Mouse (Mus musculus) adrenal gland, postnatal 25 days (tissue): ENCODE measurements around the gene Olfr814. TPM values are rescaled to one million over a fixed set of nuclear protein-coding genes. Genes with fewer than 3 reads are reported as not detected.
"Not testable (repeated sequence)": the region's sequence is repeated elsewhere in the genome, so short reads cannot be mapped to it uniquely, and the experiment has no call there.

Experiments
- DNase-seq: peaks from one replicate; pipeline ENCODE4 v3.0.0; 2021; ENCODE audit warnings: mixed read lengths
- long read RNA-seq: library from polyadenylated mRNA; stranded (forward); transcript quantifications from one replicate; pipeline ENCODE4 v2.0.0, GENCODE M21; 2021
- total RNA-seq: library from RNA; stranded (reverse); gene quantifications from 2 replicates; pipeline ENCODE4 v1.2.3, GENCODE M21; 2021

The Olfr814 gene
- total RNA-seq = not detected in 2 replicates
- long read RNA-seq = 0 reads

DNA sequence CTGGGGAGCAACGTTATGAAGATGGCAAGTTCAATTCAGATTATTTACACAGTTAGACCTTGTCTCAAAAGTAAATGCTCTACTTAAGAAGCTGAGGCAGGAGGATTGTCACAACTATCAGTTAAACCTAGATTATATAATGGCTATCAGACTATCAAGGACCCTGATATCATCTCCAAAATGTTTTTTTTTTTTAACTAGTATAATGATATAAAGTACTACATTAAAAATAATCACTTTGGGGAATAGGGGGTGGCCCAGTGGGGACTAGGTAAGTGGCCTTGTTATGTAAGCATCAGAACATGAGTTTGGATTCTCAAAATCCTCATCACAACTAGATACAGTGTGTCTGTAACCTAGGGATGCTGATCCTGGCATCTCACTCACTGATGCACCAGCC lies at the start of gene Olfr814:
Olfr814 (minus strand) TSS at position 101 of the 400 bp plus-strand sequence.
- not testable (repeated sequence) for DNase-seq

DNA sequence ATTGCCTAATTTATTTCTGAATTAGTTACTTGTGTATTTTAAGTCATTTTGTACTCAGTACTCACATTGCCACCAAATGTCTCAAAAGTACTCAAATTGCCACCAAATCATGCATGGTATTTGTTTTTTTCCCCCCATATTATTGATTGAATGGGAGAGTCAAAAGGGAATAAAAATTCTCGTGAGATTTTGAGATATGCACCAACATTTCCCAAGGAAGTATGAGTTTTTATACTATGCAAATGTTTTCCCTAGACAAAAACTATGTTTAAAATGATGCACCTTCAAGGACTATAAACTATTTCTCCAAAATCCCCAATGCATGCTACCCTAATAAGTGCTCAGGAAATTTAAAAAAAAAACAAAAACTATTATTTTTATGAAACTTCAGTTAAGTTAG lies 35.8 kb upstream of the Olfr814 start, which contains the start of gene Olfr816:
Olfr816 (minus strand) TSS at position 101 of the 400 bp plus-strand sequence.
- no peak for DNase-seq

GRCm38 (mm10) chr10:129905767-129906166 lies 26.1 kb upstream of the Olfr814 start, which contains the start of gene Olfr815:
Gene Olfr815, minus strand, starts transcription at chr10:129905867.
- not testable (repeated sequence) for DNase-seq

- no peak for DNase-seq
These were observed 6.3 kb upstream of the Olfr814 start for GRCm38 (mm10) chr10:129885934-129886333.

DNA sequence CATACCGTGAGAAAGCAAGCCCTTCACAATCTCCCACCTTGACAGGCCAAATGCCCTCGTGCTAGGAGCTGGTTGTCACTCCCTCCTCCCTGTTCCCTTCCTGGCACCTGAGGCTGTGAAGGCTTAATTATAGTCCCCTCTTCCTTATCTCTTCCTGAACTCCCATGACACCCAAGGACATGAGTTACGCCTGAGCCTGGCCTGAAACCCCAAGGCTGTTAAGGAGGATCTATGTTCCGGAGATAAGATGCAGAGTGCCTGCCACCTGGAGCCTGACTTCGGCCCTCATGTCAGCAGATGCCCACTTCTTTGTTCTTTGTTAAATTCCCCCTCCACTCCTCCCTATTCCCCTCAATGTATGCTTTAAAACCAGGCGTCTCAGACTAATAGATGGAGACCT lies 5.8 kb upstream of the Olfr814 start:
- DNase-seq = not testable (repeated sequence)

- no peak for DNase-seq
These were observed 24.6 kb downstream of the Olfr814 start, which contains the start of gene Olfr813 for GRCm38 (mm10) chr10:129855067-129855466. Gene Olfr813, plus strand, starts transcription at chr10:129855367.

GRCm38 (mm10) chr10:129847343-129847742 lies 32.3 kb downstream of the Olfr814 start:
- DNase-seq = no peak

- DNase-seq = no peak
These were observed 33.7 kb downstream of the Olfr814 start, which contains the start of gene Olfr812 for GRCm38 (mm10) chr10:129845994-129846393. Gene Olfr812, minus strand, starts transcription at chr10:129846094.

Other genes with a start within 250 kb of the Olfr814 start
- not detected in 2 replicates for gene Olfr799, start 242.4 kb downstream of the Olfr814 start, total RNA-seq
- gene Olfr800, start 222.2 kb downstream of the Olfr814 start, total RNA-seq = not detected in 2 replicates
- not detected in 2 replicates for gene Olfr801, start 206.0 kb downstream of the Olfr814 start, total RNA-seq
- gene Olfr802, start 191.7 kb downstream of the Olfr814 start, total RNA-seq = not detected in 2 replicates
- gene Olfr803, start 185.6 kb downstream of the Olfr814 start, total RNA-seq = not detected in 2 replicates
- not detected in 2 replicates for gene Olfr804, start 176.6 kb downstream of the Olfr814 start, total RNA-seq
- not detected in 2 replicates for gene Olfr805, start 150.5 kb downstream of the Olfr814 start, total RNA-seq
- gene Olfr806, start 137.9 kb downstream of the Olfr814 start, total RNA-seq = not detected in 2 replicates
- not detected in 2 replicates for gene Olfr807, start 122.1 kb downstream of the Olfr814 start, total RNA-seq
- not detected in 2 replicates for gene Olfr808, start 114.4 kb downstream of the Olfr814 start, total RNA-seq
- gene Olfr809, start 105.2 kb downstream of the Olfr814 start, total RNA-seq = not detected in 2 replicates
- not detected in 2 replicates for gene Olfr810, start 84.9 kb downstream of the Olfr814 start, total RNA-seq
- not detected in 2 replicates for gene Olfr811, start 75.5 kb downstream of the Olfr814 start, total RNA-seq
- gene Olfr812, start 33.8 kb downstream of the Olfr814 start, total RNA-seq = not detected in 2 replicates
- not detected in 2 replicates for gene Olfr813, start 24.5 kb downstream of the Olfr814 start, total RNA-seq
- not detected in 2 replicates for gene Olfr815, start 26.0 kb upstream of the Olfr814 start, total RNA-seq
- gene Olfr816, start 35.7 kb upstream of the Olfr814 start, total RNA-seq = not detected in 2 replicates
- not detected in 2 replicates for gene Olfr818, start 69.2 kb upstream of the Olfr814 start, total RNA-seq
- not detected in 2 replicates for gene Olfr819, start 87.4 kb upstream of the Olfr814 start, total RNA-seq
- not detected in 2 replicates for gene Olfr247, start 96.3 kb upstream of the Olfr814 start, total RNA-seq
- gene Gm10310, start 105.2 kb upstream of the Olfr814 start, total RNA-seq = not detected in 2 replicates
- gene Olfr820, start 132.8 kb upstream of the Olfr814 start, total RNA-seq = not detected in 2 replicates
- gene Olfr821, start 150.5 kb upstream of the Olfr814 start, total RNA-seq = not detected in 2 replicates
- gene Olfr822, start 191.4 kb upstream of the Olfr814 start, total RNA-seq = not detected in 2 replicates
- not detected in 2 replicates for gene Olfr823, start 235.5 kb upstream of the Olfr814 start, total RNA-seq